Mouse (Mus musculus): ENCODE results near the gene Ly6g6d.
"Not testable (repeated sequence)": the region's sequence is repeated elsewhere in the genome, so short reads cannot be mapped to it uniquely, and the experiment has no call there.

The Ly6g6d gene

DNA sequence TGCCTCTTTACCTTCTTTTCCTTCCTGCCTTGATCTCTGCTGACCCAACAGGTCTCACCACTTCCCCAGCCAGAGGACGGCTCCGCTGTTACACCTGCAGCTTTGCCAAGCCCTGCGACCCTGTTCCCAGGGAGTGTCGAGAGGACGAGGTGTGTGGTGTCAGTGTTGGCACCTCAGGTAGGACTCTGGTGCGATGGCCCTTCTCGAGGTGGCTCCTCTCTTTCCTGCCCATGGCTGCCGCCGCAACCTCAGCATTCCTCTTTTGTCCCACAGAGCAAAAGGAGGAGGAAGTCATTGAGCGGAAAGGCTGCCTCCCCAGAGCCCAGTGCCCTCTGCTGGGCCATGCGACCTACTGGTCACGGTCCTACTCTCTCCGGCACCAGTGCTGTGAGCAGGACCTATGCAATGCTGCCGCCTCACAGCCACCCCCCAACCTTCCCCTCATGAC lies at the start of gene Ly6g6d:
Gene Ly6g6d, minus strand, starts transcription at position 280 of the 448 bp plus-strand sequence.
- in situ Hi-C loops (cut with MboI), result no loop called here

GRCm38 (mm10) chr17:35127017-35127416 lies 49.2 kb upstream of the Ly6g6d start:
- in situ Hi-C loops (cut with MboI), result no loop called here

DNA sequence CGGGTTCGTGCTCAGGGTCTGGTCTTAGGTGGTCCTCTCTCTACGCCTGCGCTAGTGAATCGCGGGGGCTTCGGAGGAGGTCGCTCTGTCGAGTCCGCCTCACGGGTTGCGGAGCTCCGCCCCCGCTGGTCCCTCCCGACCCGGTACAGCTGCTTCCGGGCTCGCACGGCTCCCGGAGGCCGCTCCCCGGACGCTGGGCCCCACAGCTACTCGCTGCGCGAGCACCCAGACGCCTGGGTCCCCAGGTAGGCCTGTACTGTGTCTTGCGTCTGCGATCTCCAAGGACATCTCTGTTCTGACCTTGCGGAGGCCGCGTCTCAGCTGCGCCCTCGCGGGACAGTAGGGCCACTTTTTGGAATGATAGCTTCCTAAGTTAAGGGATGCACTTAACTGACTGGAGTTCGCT lies 48.3 kb upstream of the Ly6g6d start, which contains the start of gene D17H6S53E:
Gene D17H6S53E, plus strand, starts transcription at position 168 of the 406 bp plus-strand sequence.
- in situ Hi-C loops (cut with MboI), result no loop called here

DNA sequence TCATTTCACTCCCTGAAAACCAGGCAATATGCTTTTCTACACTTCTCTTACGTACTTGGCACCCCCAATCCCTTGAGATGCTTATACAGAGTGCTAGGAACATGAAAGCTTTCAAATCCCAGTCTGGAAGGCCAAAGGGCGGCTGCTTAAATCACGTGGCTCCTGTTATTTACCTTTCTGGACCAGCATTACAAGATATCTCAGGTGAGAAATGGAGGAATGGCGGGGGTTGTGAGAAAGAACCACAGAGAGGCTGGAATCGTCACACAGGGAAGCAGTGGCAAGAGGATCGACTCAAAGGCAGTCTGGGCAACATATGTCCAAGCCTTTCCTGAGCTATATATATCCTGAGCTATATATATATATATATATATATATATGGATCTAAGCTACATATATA lies 47.7 kb upstream of the Ly6g6d start:
- in situ Hi-C loops (cut with MboI), result no loop called here

DNA sequence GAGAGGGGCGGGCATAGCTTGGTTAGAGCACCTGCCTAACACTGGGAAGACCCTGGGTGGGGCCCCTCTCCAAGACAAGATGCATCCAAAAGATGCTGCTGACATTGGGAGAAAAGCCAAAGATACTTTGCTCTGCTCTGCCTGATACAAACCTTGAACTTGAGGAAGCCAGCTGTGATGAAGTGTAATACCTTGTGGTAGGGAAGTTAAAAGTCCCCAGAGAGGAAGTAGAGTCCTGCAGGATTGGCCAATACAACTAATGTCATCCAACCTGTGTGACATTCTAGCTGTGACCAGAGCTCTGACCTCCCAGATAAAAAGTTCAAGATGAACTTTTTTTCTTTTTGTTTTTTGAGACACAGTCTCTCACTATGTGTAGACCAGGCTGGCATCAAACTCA lies 47.2 kb upstream of the Ly6g6d start:
- in situ Hi-C loops (cut with MboI), result no loop called here

DNA sequence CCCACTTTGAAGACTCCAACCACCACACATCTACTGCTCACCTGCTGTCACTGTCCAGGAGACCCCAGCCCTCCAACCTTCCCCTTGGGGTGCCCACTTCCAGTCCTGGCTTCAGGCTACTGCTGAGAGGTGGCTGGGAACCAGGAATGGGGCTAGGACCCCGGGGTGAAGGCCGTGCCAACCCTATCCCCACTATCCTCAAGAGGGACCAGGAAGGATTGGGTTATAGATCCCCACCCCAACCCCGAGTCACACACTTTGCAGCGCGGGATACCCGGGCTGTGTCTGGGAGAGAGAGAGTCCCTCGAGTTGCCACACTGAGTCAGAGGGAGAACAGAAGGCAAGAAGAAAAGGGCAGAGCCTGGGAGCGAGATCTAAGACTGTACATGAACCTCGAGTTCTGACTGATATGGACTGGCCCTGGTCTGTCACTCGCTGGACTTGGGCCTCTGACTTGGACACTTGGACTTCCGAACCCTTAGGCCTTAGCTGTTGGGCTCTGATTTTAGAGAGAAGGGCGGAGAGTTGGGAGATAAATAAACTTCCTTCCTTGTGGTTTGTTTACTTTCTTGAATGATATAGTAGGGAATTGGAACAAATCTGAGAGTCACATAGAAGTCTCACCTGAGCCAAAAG lies 46.5 kb upstream of the Ly6g6d start:
- in situ Hi-C loops (cut with MboI), result not testable (repeated sequence)

DNA sequence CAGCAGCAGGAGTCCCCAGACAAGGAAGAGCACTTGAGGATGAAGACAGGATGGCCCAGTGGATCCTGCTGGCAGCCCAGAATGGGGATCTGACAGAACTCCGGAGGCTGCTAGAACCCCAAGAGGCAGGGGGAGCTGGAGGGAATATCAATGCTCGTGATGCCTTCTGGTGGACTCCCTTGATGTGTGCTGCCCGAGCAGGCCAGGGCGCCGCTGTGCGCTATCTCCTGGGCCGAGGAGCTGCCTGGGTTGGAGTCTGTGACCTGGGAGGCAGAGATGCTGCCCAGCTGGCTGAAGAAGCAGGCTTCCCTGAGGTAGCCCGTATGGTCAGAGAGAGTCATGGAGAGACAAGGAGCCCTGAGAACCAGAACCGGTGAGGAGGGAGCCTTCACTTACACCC lies 45.4 kb upstream of the Ly6g6d start:
- in situ Hi-C loops (cut with MboI), result not testable (repeated sequence)

DNA sequence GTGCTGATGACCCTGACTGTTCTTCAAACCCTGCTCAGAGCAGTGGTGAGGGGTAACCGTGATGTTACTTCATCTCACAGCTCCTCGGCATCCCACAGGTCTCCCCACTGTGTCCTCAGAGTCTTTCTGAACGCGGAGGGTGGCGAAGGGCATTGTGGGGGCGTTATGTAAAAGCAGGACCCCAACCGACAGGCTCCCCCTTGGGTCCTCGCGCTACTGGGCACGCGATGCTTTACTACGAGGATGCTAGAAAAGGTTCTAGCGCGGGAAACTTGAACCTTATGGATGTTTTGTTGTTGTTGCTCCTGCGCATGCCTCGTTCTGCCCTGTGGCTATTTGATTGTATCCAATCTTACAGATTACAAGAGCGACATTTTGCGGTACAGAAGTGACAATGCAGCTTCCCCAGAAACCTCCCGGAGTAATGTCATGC lies 44.0 kb upstream of the Ly6g6d start, which contains the start of gene Csnk2b:
Gene Csnk2b, minus strand, starts transcription at position 183 of the 433 bp plus-strand sequence.
- in situ Hi-C loops (cut with MboI), result no loop called here

DNA sequence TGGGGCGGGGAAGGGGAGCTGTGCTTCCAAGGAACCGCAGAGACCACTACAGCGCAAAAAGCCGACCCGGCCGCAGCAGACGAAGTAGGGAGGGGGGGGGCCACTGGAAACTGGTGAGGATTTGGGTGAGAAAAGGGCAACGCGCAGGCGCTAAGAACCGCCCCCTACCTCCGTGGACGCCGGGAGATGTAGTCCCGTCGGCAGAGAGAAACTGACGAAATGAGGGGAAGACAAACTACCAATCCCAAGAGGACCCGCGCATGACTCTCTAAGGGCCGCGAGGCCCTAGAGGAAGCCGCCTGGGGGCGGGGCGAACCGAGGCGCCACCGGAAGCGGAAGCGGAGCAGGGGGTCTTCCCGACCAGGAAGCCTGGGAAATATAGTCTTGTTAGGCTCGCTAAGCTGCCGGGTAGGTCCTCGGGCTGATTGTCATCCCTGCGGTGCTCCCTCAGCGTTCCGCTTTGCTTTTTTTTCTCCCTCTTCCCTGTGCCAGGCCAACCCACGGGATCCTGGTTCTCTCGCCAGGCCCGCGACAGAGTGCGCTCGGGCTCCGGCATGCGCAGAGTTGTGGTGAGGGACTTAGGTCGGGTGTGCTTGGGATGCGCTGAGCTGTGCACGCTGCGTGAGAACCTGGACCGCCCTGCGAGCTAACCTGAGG lies 43.4 kb upstream of the Ly6g6d start, which contains the start of gene Gpank1:
Gene Gpank1, plus strand, starts transcription at position 313 of the 657 bp plus-strand sequence.
- in situ Hi-C loops (cut with MboI), result no loop called here

DNA sequence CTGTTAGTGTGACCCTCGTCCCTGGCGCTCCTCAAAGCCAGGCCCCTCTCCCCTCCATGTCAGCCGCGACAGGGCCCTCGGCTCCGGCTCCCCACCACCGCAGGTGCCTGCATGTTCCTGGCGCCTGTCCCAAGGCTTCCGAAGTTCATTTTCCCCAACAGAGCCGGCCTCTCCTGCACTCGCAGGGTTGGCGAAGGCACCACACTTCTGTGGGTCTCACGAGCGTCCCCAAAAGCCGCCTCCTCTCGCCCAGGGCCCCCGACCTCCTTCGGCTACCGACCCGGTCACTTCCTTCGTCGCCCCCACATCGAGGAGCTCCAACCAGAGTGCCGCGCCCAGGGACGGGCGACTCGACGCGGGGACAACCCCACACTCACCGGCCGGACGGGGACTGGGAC lies 42.9 kb upstream of the Ly6g6d start:
- in situ Hi-C loops (cut with MboI), result no loop called here

DNA sequence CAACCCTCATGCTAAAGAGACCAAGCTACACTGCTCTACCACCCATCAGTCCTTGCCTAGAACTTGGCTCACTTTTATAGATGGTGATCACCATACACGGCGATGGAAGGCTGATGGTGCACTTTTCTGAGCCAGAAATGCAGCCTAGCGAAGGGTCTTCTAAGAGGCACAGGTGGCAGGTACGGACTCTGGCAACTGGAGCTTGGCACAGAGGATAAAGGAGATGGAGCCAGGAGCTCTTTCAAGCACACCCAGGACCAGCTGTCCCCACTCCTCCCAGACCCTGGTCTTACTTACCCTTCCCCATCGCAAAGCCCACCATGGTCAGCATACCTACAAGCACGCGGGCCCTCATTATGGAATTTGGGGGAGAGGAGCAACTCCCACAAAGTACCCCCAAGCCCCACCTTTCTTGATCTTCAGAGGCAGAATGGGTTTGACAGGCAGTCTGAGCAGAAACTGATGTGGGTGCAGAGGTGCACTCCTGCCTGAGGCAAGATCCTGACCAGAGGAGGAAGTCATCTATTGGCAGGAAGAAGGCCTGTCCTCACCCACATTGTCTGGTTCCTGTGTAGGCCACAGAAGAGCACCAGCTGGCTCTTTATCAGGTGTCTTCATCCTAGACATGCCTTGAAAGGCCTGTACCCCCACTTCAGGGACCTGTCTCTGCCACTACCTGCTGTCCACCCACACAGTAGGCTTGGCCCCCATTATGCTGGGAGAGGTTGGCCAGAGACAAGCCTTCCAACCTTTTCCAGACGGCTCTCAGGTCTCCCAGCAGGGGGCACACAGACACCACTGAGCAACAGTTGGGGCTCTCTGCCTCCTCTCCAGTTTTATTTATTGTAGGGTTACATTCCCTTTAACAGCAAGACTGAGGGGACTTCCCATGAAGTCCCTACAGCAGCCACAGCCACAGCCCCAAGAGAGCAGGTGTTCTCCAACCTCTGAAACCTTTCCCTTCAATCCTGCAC lies 37.5 kb upstream of the Ly6g6d start, which contains the start of gene Ly6g5b:
Gene Ly6g5b, minus strand, starts transcription at position 383 of the 974 bp plus-strand sequence.
- in situ Hi-C loops (cut with MboI), result no loop called here

DNA sequence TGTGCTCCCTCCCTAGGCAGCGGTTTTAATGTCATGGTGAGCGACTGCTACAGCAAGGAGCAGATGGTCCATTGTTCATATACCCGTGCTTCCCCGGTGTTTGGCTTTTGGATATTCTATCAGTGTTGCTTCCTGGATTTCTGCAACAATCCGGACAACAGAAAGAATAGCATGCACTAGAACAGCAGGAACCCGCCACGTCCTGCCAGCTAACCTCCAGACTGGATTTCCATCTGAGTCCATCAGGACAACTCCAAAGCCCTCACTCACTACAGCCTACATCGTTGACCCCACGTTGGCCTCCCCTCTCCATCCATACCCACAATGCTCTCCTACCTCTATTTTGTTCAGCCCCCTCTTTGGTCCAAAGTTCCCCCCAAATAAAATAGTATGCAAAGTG lies 33.9 kb upstream of the Ly6g6d start:
- in situ Hi-C loops (cut with MboI), result no loop called here

DNA sequence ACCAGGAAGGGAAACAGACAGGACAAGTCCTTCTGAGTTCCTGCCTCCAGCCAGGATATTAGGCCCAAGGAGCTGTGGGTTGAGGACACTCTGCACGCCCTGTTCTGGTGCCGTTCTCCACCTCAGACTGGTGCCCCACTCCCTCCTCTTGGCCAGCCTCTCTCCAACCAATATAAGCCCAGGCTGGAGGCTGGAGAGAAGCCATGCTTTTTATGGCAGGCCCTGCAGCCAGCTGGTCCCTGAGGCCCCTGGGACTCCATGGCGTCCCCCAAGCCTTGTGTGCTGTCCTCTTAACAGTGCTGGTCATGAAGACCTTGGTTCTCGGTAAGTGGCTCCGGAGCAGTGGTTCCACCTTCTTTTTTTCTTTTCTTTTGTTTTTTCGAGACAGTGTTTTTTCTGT lies 30.2 kb upstream of the Ly6g6d start, which contains the start of gene Ly6g5c:
Gene Ly6g5c, plus strand, starts transcription at position 183 of the 400 bp plus-strand sequence.
- in situ Hi-C loops (cut with MboI), result no loop called here

GRCm38 (mm10) chr17:35106522-35106921 lies 28.7 kb upstream of the Ly6g6d start:
- in situ Hi-C loops (cut with MboI), result no loop called here

DNA sequence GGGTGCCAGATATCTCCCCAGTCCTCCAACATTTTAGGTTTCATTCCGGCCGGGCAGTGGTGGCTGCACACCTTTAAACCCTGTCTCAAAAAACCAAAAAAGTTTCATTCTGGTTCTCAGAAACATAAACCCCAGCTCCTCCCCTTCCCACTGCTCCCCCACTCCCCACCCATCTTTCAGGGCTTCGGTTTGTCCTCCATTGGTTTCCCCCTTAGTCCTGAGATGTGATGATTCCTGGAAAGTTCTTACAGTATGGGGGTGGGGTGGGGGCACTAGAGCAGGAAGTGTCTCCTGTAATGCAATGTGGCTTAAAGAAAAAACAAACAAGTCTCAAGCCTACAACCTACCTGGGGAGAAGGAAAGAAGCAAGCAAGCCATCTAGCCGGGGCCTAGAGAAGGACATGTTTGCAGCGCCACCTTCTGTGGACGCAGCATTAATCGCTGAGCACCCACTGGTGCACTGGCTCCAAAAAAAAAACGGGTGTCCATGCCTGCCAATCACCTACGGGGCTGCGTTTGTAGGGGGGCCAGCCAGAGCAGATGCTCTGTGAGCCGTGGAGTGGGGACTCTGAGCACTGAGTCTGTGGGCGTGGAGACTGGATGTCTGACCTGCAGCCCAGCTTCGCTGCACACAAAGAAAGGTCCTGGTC lies 28.0 kb upstream of the Ly6g6d start:
- in situ Hi-C loops (cut with MboI), result no loop called here

DNA sequence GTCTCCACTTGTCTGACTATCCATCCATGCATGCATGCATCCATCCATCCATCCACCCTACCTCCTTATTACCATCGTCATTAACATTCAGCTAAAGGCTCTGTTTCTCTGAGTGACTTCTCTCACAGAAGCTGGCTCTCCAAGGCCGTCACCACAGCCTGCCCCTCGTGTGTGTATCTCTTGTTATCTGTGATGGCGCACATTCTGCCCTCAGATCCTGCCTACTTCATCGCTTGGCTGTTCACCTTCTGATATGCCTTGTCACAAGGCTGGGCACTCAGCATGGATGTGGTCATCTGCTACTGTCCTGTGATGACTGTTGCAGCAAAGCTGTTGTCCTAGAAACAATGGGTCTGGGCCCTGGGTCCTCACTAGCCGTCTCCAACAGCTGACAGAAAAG lies 26.9 kb upstream of the Ly6g6d start:
- in situ Hi-C loops (cut with MboI), result no loop called here

- in situ Hi-C loops (cut with MboI), result no loop called here
Observed at GRCm38 (mm10) chr17:35104079-35104478, 26.2 kb upstream of the Ly6g6d start.

DNA sequence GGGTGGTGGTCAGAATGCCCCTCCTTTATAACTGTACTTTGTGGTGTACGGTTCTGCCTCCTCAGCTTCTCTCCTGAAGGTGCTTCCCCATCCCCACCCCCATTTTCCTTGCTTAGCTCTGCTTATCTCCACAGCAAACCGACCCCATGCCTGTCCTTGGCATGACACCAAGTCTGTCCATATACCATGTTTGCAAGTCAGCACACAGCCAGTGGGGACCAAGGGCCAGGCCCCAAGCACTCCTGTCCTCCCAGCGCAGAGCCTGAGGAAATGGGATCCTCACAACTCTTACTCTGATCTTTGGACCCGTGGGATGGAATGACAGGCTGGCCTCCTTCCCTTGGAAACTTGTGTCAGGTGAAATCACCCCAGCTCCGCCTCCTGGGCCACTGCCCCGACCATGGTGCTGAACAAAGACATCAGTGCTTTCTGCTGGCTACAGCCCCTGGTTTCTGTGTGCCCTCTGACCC lies 25.4 kb upstream of the Ly6g6d start:
- in situ Hi-C loops (cut with MboI), result no loop called here

- in situ Hi-C loops (cut with MboI), result no loop called here
Observed at GRCm38 (mm10) chr17:35102299-35102698, 24.4 kb upstream of the Ly6g6d start.

- in situ Hi-C loops (cut with MboI), result no loop called here
Observed at GRCm38 (mm10) chr17:35101161-35101560, 23.3 kb upstream of the Ly6g6d start.

- in situ Hi-C loops (cut with MboI), result no loop called here
Observed at GRCm38 (mm10) chr17:35100196-35100765, 22.4 kb upstream of the Ly6g6d start.

All from mature B cell (primary cell).